Mouse (Mus musculus) neural tube, embryonic 10.5 days (tissue): ENCODE data around the gene Gm17093.
"Not testable (repeated sequence)": the region's sequence is repeated elsewhere in the genome, so short reads cannot be mapped to it uniquely, and the experiment has no call there.

Experiments
- DNase-seq: peaks from one replicate; pipeline ENCODE4 v3.0.0-alpha.2; 2017; ENCODE audit warnings: low spot score; ENCODE audit errors: extremely low spot score

Gene Gm17093

GRCm38 (mm10) chr14:44517976-44518375 is at the start of gene Gm17093:
TSS of gene Gm17093 (plus strand) at chr14:44518276.
- not testable (repeated sequence) for DNase-seq

DNA sequence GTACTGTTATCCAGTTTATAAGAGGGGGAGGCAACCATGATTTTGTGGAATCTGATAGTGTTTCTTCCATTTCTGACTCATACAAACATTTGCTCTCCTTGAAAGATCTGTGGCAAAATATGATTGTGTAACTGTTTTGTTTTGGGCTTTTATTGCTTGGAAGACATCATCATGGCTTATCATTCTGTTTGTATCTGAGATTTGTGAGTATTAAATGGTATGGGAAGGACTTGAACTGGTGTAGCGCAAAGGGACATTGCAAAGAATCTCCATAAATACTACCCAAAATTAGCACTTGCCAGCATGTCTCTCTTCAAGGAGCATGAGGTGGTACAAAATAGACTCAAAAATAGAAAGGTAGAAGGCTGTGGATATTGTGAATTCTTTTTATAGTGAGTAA is 25.9 kb upstream of the Gm17093 start, which contains the start of gene BC061237:
BC061237 (plus strand) TSS at position 301 of the 400 bp plus-strand sequence.
- DNase-seq = not testable (repeated sequence)

DNA sequence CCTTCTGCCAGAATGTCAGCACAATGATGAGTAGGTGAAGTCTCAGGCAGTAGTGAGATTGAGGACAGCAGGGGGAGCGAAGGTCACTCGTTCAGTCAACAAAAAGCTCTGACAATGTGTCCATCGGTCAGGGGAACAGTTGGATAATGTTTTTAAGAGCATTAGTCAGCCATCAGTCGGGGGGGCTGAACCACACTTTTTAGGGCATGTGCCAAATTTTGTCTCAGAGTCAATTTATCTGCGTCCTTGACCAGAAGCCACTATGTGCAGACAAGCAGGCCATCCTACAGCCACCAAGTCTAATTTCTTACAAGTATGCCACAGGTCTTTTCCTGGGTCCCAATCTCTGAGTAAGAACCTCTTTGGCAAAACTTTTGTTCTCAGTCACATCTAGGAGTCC is 29.9 kb downstream of the Gm17093 start:
- DNase-seq = not testable (repeated sequence)
